Mouse (Mus musculus): ENCODE data around the gene Ino80e. TPM values are rescaled to one million over a fixed set of nuclear protein-coding genes. Genes with fewer than 3 reads are reported as not detected.

Ino80e gene
- polyA plus RNA-seq, 1 experiment = 105 TPM

- no peaks in the 10 kb centered on the region for H3K27me3 ChIP-seq (ENCODE audit: control insufficient read depth, insufficient read depth, insufficient read length)
- peaks cover 3% of the 10 kb centered on the region for H3K79me3 ChIP-seq (ENCODE audit: low read depth)
- H3K36me3 ChIP-seq (ENCODE audit: control insufficient read depth, insufficient read depth) = no peaks in the 10 kb centered on the region
- H3ac ChIP-seq (ENCODE audit: control insufficient read depth, insufficient read length, low read depth) = no peak overlapping the region
- no peak overlapping the region for H3K4me3 ChIP-seq (ENCODE audit: insufficient read depth, poor library complexity, severe bottlenecking)
- H3K79me2 ChIP-seq (ENCODE audit: control insufficient read depth, insufficient read depth) = peaks cover 23% of the 10 kb centered on the region
- TF ChIP-seq CTCF (IDR thresholded peaks at IDR 0.05; ENCODE audit: control insufficient read depth, insufficient read depth, insufficient read length) (no peak), FOSL1 (IDR thresholded peaks at IDR 0.05; ENCODE audit: insufficient read depth, low read length, poor library complexity, severe bottlenecking) (no peak), MYOG (IDR thresholded peaks at IDR 0.05; ENCODE audit: control insufficient read depth, extremely low read depth, insufficient read length) (no peak)
Observed at GRCm38 (mm10) chr7:126803751-126804150, 58.4 kb downstream of the Ino80e start.

GRCm38 (mm10) chr7:126803181-126803580 lies 59.0 kb downstream of the Ino80e start:
- H3K79me3 ChIP-seq (ENCODE audit: low read depth) = peaks cover 9% of the 10 kb centered on the region
- H3K4me3 ChIP-seq (ENCODE audit: insufficient read depth, poor library complexity, severe bottlenecking) = no peak overlapping the region
- no peak overlapping the region for H3ac ChIP-seq (ENCODE audit: control insufficient read depth, insufficient read length, low read depth)
- H3K27me3 ChIP-seq (ENCODE audit: control insufficient read depth, insufficient read depth, insufficient read length) = no peaks in the 10 kb centered on the region
- H3K36me3 ChIP-seq (ENCODE audit: control insufficient read depth, insufficient read depth) = no peaks in the 10 kb centered on the region
- TF ChIP-seq USF1 (IDR thresholded peaks at IDR 0.05; ENCODE audit: low read depth) (no peak), MAX (IDR thresholded peaks at IDR 0.05) (no peak), FOSL1 (IDR thresholded peaks at IDR 0.05; ENCODE audit: insufficient read depth, low read length, poor library complexity, severe bottlenecking) (no peak), CEBPB (IDR thresholded peaks at IDR 0.05; ENCODE audit: low read depth) (no peak), MYOG (IDR thresholded peaks at IDR 0.05; ENCODE audit: control insufficient read depth, extremely low read depth, insufficient read length) (no peak), CTCF (IDR thresholded peaks at IDR 0.05; ENCODE audit: control insufficient read depth, insufficient read depth, insufficient read length) (no peak), MYOD1 (IDR thresholded peaks at IDR 0.05; ENCODE audit: control insufficient read depth, insufficient read length, low read depth) (no peak)
- H3K79me2 ChIP-seq (ENCODE audit: control insufficient read depth, insufficient read depth) = peaks cover 23% of the 10 kb centered on the region

- peaks cover 3% of the 10 kb centered on the region for H3K36me3 ChIP-seq (ENCODE audit: control insufficient read depth, insufficient read depth)
- H3K79me2 ChIP-seq (ENCODE audit: control insufficient read depth, insufficient read depth) = peaks cover 23% of the 10 kb centered on the region
- no peak overlapping the region for H3ac ChIP-seq (ENCODE audit: control insufficient read depth, insufficient read length, low read depth)
- TF ChIP-seq CEBPB (IDR thresholded peaks at IDR 0.05; ENCODE audit: low read depth) = no peak
- no peak for TF ChIP-seq FOSL1 (IDR thresholded peaks at IDR 0.05; ENCODE audit: insufficient read depth, low read length, poor library complexity, severe bottlenecking)
- no peak for TF ChIP-seq MYOG (IDR thresholded peaks at IDR 0.05; ENCODE audit: control insufficient read depth, extremely low read depth, insufficient read length)
- no peak for TF ChIP-seq USF1 (IDR thresholded peaks at IDR 0.05; ENCODE audit: low read depth)
- TF ChIP-seq MYOD1 (IDR thresholded peaks at IDR 0.05; ENCODE audit: control insufficient read depth, insufficient read length, low read depth) = peak; percentile 17
- TF ChIP-seq MAX (IDR thresholded peaks at IDR 0.05) = no peak
- TF ChIP-seq CTCF (IDR thresholded peaks at IDR 0.05; ENCODE audit: control insufficient read depth, insufficient read depth, insufficient read length) = no peak
- peaks cover 15% of the 10 kb centered on the region for H3K79me3 ChIP-seq (ENCODE audit: low read depth)
- no peak overlapping the region for H3K4me3 ChIP-seq (ENCODE audit: insufficient read depth, poor library complexity, severe bottlenecking)
- no peaks in the 10 kb centered on the region for H3K27me3 ChIP-seq (ENCODE audit: control insufficient read depth, insufficient read depth, insufficient read length)
Observed at GRCm38 (mm10) chr7:126802134-126802889, 59.9 kb downstream of the Ino80e start.

GRCm38 (mm10) chr7:126801057-126801422 lies 61.1 kb downstream of the Ino80e start:
- Histone ChIP-seq H3K79me2 (ENCODE audit: control insufficient read depth, insufficient read depth) (peaks cover 31% of the 10 kb centered on the region), H3K36me3 (ENCODE audit: control insufficient read depth, insufficient read depth) (peaks cover 16% of the 10 kb centered on the region), H3K4me3 (ENCODE audit: insufficient read depth, poor library complexity, severe bottlenecking) (no peak overlapping the region), H3K79me3 (ENCODE audit: low read depth) (peaks cover 28% of the 10 kb centered on the region), H3K27me3 (ENCODE audit: control insufficient read depth, insufficient read depth, insufficient read length) (no peaks in the 10 kb centered on the region), H3ac (ENCODE audit: control insufficient read depth, insufficient read length, low read depth) (no peak overlapping the region)
- TF ChIP-seq CEBPB (IDR thresholded peaks at IDR 0.05; ENCODE audit: low read depth) = no peak
- TF ChIP-seq MAX (IDR thresholded peaks at IDR 0.05) = no peak
- TF ChIP-seq MYOG (IDR thresholded peaks at IDR 0.05; ENCODE audit: control insufficient read depth, extremely low read depth, insufficient read length) = no peak
- TF ChIP-seq CTCF (IDR thresholded peaks at IDR 0.05; ENCODE audit: control insufficient read depth, insufficient read depth, insufficient read length) = no peak
- TF ChIP-seq USF1 (IDR thresholded peaks at IDR 0.05; ENCODE audit: low read depth) = no peak
- no peak for TF ChIP-seq MYOD1 (IDR thresholded peaks at IDR 0.05; ENCODE audit: control insufficient read depth, insufficient read length, low read depth)
- TF ChIP-seq FOSL1 (IDR thresholded peaks at IDR 0.05; ENCODE audit: insufficient read depth, low read length, poor library complexity, severe bottlenecking) = no peak

Other genes with a start within 250 kb of the Ino80e start
- 49.9 TPM for gene Nupr1, start 231.5 kb downstream of the Ino80e start, polyA plus RNA-seq (2012; fragmentation: generic; extraction: Trizol)
- gene Sgf29, start 213.1 kb downstream of the Ino80e start, polyA plus RNA-seq (2012; fragmentation: generic; extraction: Trizol) = 39.3 TPM
- 0.07 TPM for gene Sult1a1, start 185.9 kb downstream of the Ino80e start, polyA plus RNA-seq (2012; fragmentation: generic; extraction: Trizol)
- gene Bola2, start 167.0 kb downstream of the Ino80e start, polyA plus RNA-seq (2012; fragmentation: generic; extraction: Trizol) = 116 TPM
- 5.4 TPM for gene Slx1b, start 166.6 kb downstream of the Ino80e start, polyA plus RNA-seq (2012; fragmentation: generic; extraction: Trizol)
- gene Coro1a, start 154.6 kb downstream of the Ino80e start, polyA plus RNA-seq (2012; fragmentation: generic; extraction: Trizol) = 1.9 TPM
- 168 TPM for gene Mapk3, start 102.8 kb downstream of the Ino80e start, polyA plus RNA-seq (2012; fragmentation: generic; extraction: Trizol)
- 1.7 TPM for gene Gdpd3, start 96.0 kb downstream of the Ino80e start, polyA plus RNA-seq (2012; fragmentation: generic; extraction: Trizol)
- gene Ypel3, start 85.4 kb downstream of the Ino80e start, polyA plus RNA-seq (2012; fragmentation: generic; extraction: Trizol) = 16.6 TPM
- 0.01 TPM for gene Tbx6, start 80.9 kb downstream of the Ino80e start, polyA plus RNA-seq (2012; fragmentation: generic; extraction: Trizol)
- gene Ppp4c, start 69.9 kb downstream of the Ino80e start, polyA plus RNA-seq (2012; fragmentation: generic; extraction: Trizol) = 189 TPM
- 0.08 TPM for gene Fam57b, start 64.7 kb downstream of the Ino80e start, polyA plus RNA-seq (2012; fragmentation: generic; extraction: Trizol)
- gene 4930451I11Rik, start 30.7 kb downstream of the Ino80e start, polyA plus RNA-seq (2012; fragmentation: generic; extraction: Trizol) = not detected
- gene Doc2a, start 15.0 kb downstream of the Ino80e start, polyA plus RNA-seq (2012; fragmentation: generic; extraction: Trizol) = not detected
- 53.9 TPM for gene Hirip3, start 405 bp downstream of the Ino80e start, polyA plus RNA-seq (2012; fragmentation: generic; extraction: Trizol)
- gene Taok2, start 22.3 kb upstream of the Ino80e start, polyA plus RNA-seq (2012; fragmentation: generic; extraction: Trizol) = 27.9 TPM
- gene Tmem219, start 60.5 kb upstream of the Ino80e start, polyA plus RNA-seq (2012; fragmentation: generic; extraction: Trizol) = 26.7 TPM
- gene Kctd13, start 66.5 kb upstream of the Ino80e start, polyA plus RNA-seq (2012; fragmentation: generic; extraction: Trizol) = 18.3 TPM
- 0.07 TPM for gene Asphd1, start 87.2 kb upstream of the Ino80e start, polyA plus RNA-seq (2012; fragmentation: generic; extraction: Trizol)
- 0.11 TPM for gene Sez6l2, start 88.2 kb upstream of the Ino80e start, polyA plus RNA-seq (2012; fragmentation: generic; extraction: Trizol)
- 115 TPM for gene Cdipt, start 113.5 kb upstream of the Ino80e start, polyA plus RNA-seq (2012; fragmentation: generic; extraction: Trizol)
- 0.06 TPM for gene Cdiptos, start 113.7 kb upstream of the Ino80e start, polyA plus RNA-seq (2012; fragmentation: generic; extraction: Trizol)
- gene Mvp, start 152.2 kb upstream of the Ino80e start, polyA plus RNA-seq (2012; fragmentation: generic; extraction: Trizol) = 32.7 TPM
- 1.2 TPM for gene Pagr1b, start 154.1 kb upstream of the Ino80e start, polyA plus RNA-seq (2012; fragmentation: generic; extraction: Trizol)
- 22.3 TPM for gene Pagr1a, start 155.0 kb upstream of the Ino80e start, polyA plus RNA-seq (2012; fragmentation: generic; extraction: Trizol)
- 39.7 TPM for gene Gm42742, start 158.7 kb upstream of the Ino80e start, polyA plus RNA-seq (2012; fragmentation: generic; extraction: Trizol)
- gene Prrt2, start 158.8 kb upstream of the Ino80e start, polyA plus RNA-seq (2012; fragmentation: generic; extraction: Trizol) = 0.02 TPM
- 141 TPM for gene Maz, start 164.7 kb upstream of the Ino80e start, polyA plus RNA-seq (2012; fragmentation: generic; extraction: Trizol)
- 75.4 TPM for gene Kif22, start 180.1 kb upstream of the Ino80e start, polyA plus RNA-seq (2012; fragmentation: generic; extraction: Trizol)
- gene Zg16, start 225.0 kb upstream of the Ino80e start, polyA plus RNA-seq (2012; fragmentation: generic; extraction: Trizol) = not detected
- gene AI467606, start 229.0 kb upstream of the Ino80e start, polyA plus RNA-seq (2012; fragmentation: generic; extraction: Trizol) = 34.0 TPM

All from C2C12 (cell line).